Mouse (Mus musculus) MEL (cell line): ENCODE data around the gene Uprt. TPM values are rescaled to one million over a fixed set of nuclear protein-coding genes. Genes with fewer than 3 reads are reported as not detected.

ENCODE experiments used
- DNase-seq: peaks from one replicate; pipeline ENCODE4 v3.0.0; 2011; ENCODE audit warnings: low read depth, low spot score
- H3K27ac ChIP-seq: 2 replicates; pipeline ENCODE4 v1.5.1; 2012; ENCODE audit warnings: low read depth, mild to moderate bottlenecking, control low read depth, low read length, moderate library complexity; ENCODE audit not compliant: control insufficient read depth
- H3K27me3 ChIP-seq, 2 experiments: fragments of 150-350 bp in 1 of 2; sonication (generic) in 1 of 2; 2 replicates each; pipeline ENCODE4 v1.6.1; 2012; ENCODE audit warnings: low read length in 2 of 2, mild to moderate bottlenecking in 2 of 2, improper control_type of control experiment in 1 of 2, moderate library complexity in 1 of 2; ENCODE audit not compliant: insufficient read depth in 2 of 2, control insufficient read depth in 1 of 2
- H3K36me3 ChIP-seq, 2 experiments: 2 replicates each; pipeline ENCODE4 v1.6.1; 2012 to 2014; ENCODE audit warnings: low read length in 2 of 2, improper control_type of control experiment in 1 of 2, inconsistent platforms in 1 of 2, mild to moderate bottlenecking in 1 of 2; ENCODE audit not compliant: insufficient read depth in 2 of 2, control insufficient read depth in 1 of 2
- H3K4me1 ChIP-seq, 2 experiments: fragments of 150-350 bp in 1 of 2; sonication (generic) in 1 of 2; 2 replicates each; pipeline ENCODE4 v1.6.1; 2012; ENCODE audit warnings: low read length in 2 of 2, improper control_type of control experiment in 1 of 2, mild to moderate bottlenecking in 1 of 2; ENCODE audit not compliant: insufficient read depth in 2 of 2, control insufficient read depth in 1 of 2
- H3K4me3 ChIP-seq, 2 experiments: fragments of 150-350 bp in 1 of 2; sonication (generic) in 1 of 2; 2 replicates each; pipeline ENCODE4 v1.5.1; 2012; ENCODE audit warnings: low read depth in 2 of 2, low read length in 2 of 2, mild to moderate bottlenecking in 2 of 2, moderate library complexity in 2 of 2, control low read depth in 1 of 2, improper control_type of control experiment in 1 of 2; ENCODE audit not compliant: control insufficient read depth in 1 of 2, insufficient read depth in 1 of 2
- H3K79me2 ChIP-seq: 2 replicates; pipeline ENCODE4 v1.6.1; 2012; ENCODE audit warnings: mild to moderate bottlenecking, low read length, moderate library complexity; ENCODE audit not compliant: control insufficient read depth, poor library complexity, insufficient read depth
- H3K9ac ChIP-seq: 2 replicates; pipeline ENCODE4 v1.6.1; 2012; ENCODE audit warnings: low read depth, mild to moderate bottlenecking, control low read depth, low read length, moderate library complexity; ENCODE audit not compliant: control insufficient read depth, poor library complexity, severe bottlenecking
- H3K9me3 ChIP-seq: fragments of 150-350 bp; sonication (generic); replicated peaks from 2 replicates; pipeline ENCODE4 v1.6.1; 2012; ENCODE audit warnings: mild to moderate bottlenecking, low read length, improper control_type of control experiment, moderate library complexity; ENCODE audit not compliant: insufficient read depth
- CHD1 ChIP-seq: IDR thresholded peaks from 2 replicates; pipeline ENCODE4 v1.6.1; 2012; ENCODE audit warnings: low read depth, mild to moderate bottlenecking, inconsistent platforms, low read length, improper control_type of control experiment
- CHD2 ChIP-seq: IDR thresholded peaks from 2 replicates; pipeline ENCODE4 v1.6.1; 2011; ENCODE audit warnings: low read length, improper control_type of control experiment
- EP300 ChIP-seq, 2 experiments: IDR thresholded peaks; 2 replicates each; pipeline ENCODE4 v1.6.1; 2011; ENCODE audit warnings: improper control_type of control experiment in 2 of 2, low read length in 2 of 2, low read depth in 1 of 2, mild to moderate bottlenecking in 1 of 2
- GATA1 ChIP-seq: IDR thresholded peaks from 2 replicates; pipeline ENCODE4 v1.6.1; 2011; ENCODE audit warnings: low read depth, low read length, improper control_type of control experiment
- HCFC1 ChIP-seq: IDR thresholded peaks from 2 replicates; pipeline ENCODE4 v1.6.1; 2012; ENCODE audit warnings: low read depth, mild to moderate bottlenecking, inconsistent platforms, low read length, improper control_type of control experiment, moderate library complexity
- KAT2A ChIP-seq: conservative IDR thresholded peaks from 2 replicates; pipeline ENCODE4 v1.6.1; 2012; ENCODE audit warnings: low read depth, low read length, improper control_type of control experiment, inconsistent platforms
- MAX ChIP-seq: IDR thresholded peaks from 2 replicates; pipeline ENCODE4 v1.6.1; 2011; ENCODE audit warnings: low read length, improper control_type of control experiment
- MXI1 ChIP-seq: IDR thresholded peaks from 2 replicates; pipeline ENCODE4 v1.6.1; 2011; ENCODE audit warnings: mild to moderate bottlenecking, low read depth, low read length, improper control_type of control experiment
- MYC ChIP-seq: IDR thresholded peaks from 2 replicates; pipeline ENCODE4 v1.6.1; 2011; ENCODE audit warnings: low read depth, mild to moderate bottlenecking, low read length, improper control_type of control experiment, moderate library complexity
- NRF1 ChIP-seq: IDR thresholded peaks from 2 replicates; pipeline ENCODE4 v1.6.1; 2014; ENCODE audit warnings: low read depth, mild to moderate bottlenecking, inconsistent platforms, low read length, improper control_type of control experiment, moderate library complexity; ENCODE audit not compliant: poor library complexity, insufficient read depth, severe bottlenecking
- POLR2A ChIP-seq, 2 experiments: IDR thresholded peaks; 2 replicates each; pipeline ENCODE4 v1.6.1; 2011 to 2012; ENCODE audit warnings: low read length in 2 of 2, mild to moderate bottlenecking in 2 of 2, control low read depth in 1 of 2, improper control_type of control experiment in 1 of 2, low read depth in 1 of 2, moderate library complexity in 1 of 2; ENCODE audit not compliant: control insufficient read depth in 1 of 2, insufficient read depth in 1 of 2, poor library complexity in 1 of 2
- POLR2AphosphoS2 ChIP-seq: IDR thresholded peaks from 2 replicates; pipeline ENCODE4 v1.6.1; 2011; ENCODE audit warnings: low read length, improper control_type of control experiment
- SIN3A ChIP-seq: IDR thresholded peaks from 2 replicates; pipeline ENCODE4 v1.6.1; 2012; ENCODE audit warnings: low read length, improper control_type of control experiment, inconsistent platforms
- UBTF ChIP-seq: IDR thresholded peaks from 2 replicates; pipeline ENCODE4 v1.6.1; 2012; ENCODE audit warnings: low read depth, mild to moderate bottlenecking, inconsistent platforms, low read length, improper control_type of control experiment, moderate library complexity, borderline replicate concordance; ENCODE audit not compliant: insufficient read depth
- ZC3H11A ChIP-seq: IDR thresholded peaks from 2 replicates; pipeline ENCODE4 v1.6.1; 2012; ENCODE audit warnings: low read depth, mild to moderate bottlenecking, inconsistent platforms, low read length, improper control_type of control experiment
- polyA plus RNA-seq, 2 experiments: library from polyadenylated mRNA; stranded (reverse) in 1 of 2; unstranded in 1 of 2; fragments of >175 nt in 1 of 2; fragments of >200 nt in 1 of 2; gene quantifications; 2 replicates each; pipeline versions ENCODE4 v1.2.1 to v1.2.4; 2012; ENCODE audit warnings: low replicate concordance in 2 of 2, low read depth in 1 of 2; ENCODE audit not compliant: insufficient read length in 2 of 2, insufficient read depth in 1 of 2, missing spikeins in 1 of 2
- total RNA-seq: library from RNA; depleted of rRNA; stranded (reverse); fragments of 300-350 nt; gene quantifications from 2 replicates; pipeline ENCODE4 v1.2.3, GENCODE M21; 2012; rRNA removed

Uprt gene
- total RNA-seq, result 7.1 and 7.2 TPM in 2 replicates
- 1 to 10 TPM in 1 of 2 experiments, not detected in 1; 4.4 TPM for polyA plus RNA-seq

DNA sequence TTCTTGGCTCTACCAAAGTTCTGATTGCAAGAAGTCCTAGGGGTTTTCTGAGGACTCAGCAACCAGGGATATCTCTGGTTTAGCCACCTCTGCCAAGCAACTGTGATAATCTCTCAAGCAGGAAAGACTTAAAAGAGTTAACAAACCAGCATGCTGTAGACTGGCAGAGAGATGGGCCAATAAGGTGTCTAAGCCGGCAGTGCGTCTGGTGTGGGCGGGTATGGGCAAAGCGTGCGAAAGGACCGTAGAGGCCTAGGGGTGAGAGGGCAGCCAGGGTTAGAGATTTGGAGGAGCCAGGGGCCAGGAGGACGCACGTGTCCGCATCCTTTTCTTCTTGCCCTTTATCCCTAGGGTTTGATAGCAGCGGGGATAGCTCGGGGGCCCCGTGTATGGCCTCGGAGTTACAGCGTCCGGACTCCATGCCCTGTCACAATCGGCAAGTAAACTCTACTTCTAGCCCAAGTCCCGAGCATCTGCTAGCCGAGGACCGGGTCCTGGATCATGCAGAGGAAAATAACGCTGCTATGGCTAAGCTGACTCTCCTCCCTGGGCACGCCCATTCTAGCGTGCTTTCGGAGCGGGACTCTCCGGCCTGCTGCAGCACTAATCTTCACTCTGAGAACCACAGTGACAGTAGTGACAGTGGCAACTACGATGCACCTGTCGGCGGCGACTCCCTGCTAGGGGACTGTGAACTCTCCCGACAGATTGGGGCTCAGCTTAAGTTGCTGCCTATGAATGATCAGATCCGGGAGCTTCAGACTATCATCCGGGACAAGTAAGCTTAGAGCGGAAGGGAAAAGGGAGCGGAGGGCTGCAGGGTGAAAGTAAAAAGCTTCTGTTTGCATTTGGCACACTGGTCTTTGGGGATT is at the start of gene Uprt:
Gene Uprt (plus strand): TSS at position 247 of the 872 bp plus-strand sequence.
- peak within 1 kb of the TSS; percentile 60 for H3K27ac ChIP-seq
- H3K79me2 ChIP-seq, result peaks cover 4% of the 10 kb centered on the region
- peak within 1 kb of the TSS; percentile 80 for H3K9ac ChIP-seq
- H3K9me3 ChIP-seq, result no peaks in the 10 kb centered on the region
- DNase-seq, result peak; percentile 91
- no peaks in the 10 kb centered on the region for H3K27me3 ChIP-seq
- peaks cover 0 to 4% of the 10 kb centered on the region in 2 experiments; a peak in 2 of 4 replicates for H3K36me3 ChIP-seq
- H3K4me3 ChIP-seq, result peak within 1 kb of the TSS; percentile 78 to 81
- H3K4me1 ChIP-seq, result peaks cover 0 to 6% of the 10 kb centered on the region in 2 experiments; a peak in 2 of 4 replicates
- peak; percentile 41 for TF ChIP-seq MYC
- TF ChIP-seq CHD1, result no peak
- TF ChIP-seq ZC3H11A, result no peak
- peak; percentile 33 to 59; a peak in 1 of 4 replicates for TF ChIP-seq POLR2A (IDR thresholded peaks at IDR 0.05; ENCODE audit: control insufficient read depth in 1 of 2, insufficient read depth in 1 of 2, low read depth in 1 of 2, low read length in 2 of 2, poor library complexity in 1 of 2)
- no peak for TF ChIP-seq NRF1
- peak; percentile 77 for TF ChIP-seq SIN3A
- peak; percentile 12 for TF ChIP-seq MAX
- 0 out of 4 replicates have a peak, but pooled peaks of 1 of the 2 experiments have one; percentile 11 for TF ChIP-seq EP300 (IDR thresholded peaks at IDR 0.05; ENCODE audit: low read depth in 1 of 2, low read length in 2 of 2)
- peak; percentile 57 for TF ChIP-seq MXI1
- peak; percentile 74 for TF ChIP-seq HCFC1
- TF ChIP-seq GATA1, result peak; percentile 53; the same call in 1 of the 2 replicates

DNA sequence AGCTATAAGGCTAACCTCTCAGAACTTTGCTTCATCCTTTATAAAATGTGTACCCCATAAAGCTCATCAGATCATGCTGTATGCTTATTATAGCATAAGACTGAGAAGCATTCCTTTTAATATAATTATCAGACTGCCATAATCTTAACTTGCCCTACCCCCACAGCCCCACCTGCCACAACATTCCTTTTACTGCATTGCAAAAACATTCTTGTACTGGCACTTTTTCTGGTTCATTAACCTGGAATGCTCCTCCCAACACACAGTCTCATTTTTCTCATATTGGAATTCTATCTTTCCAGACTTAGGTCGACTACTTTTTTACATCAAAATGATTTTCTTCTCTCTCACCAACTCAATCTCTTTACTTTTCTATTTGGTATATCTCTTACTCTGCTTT is 49.2 kb upstream of the Uprt start:
- TF ChIP-seq KAT2A (no peak), UBTF (no peak), CHD2 (no peak), MAX (no peak), POLR2AphosphoS2 (no peak)
- H3K79me2 ChIP-seq, result no peaks in the 10 kb centered on the region
- no peaks in the 10 kb centered on the region for H3K27me3 ChIP-seq
- no peak for DNase-seq
- no peaks in the 10 kb centered on the region for H3K36me3 ChIP-seq
- H3K4me1 ChIP-seq, result no peaks in the 10 kb centered on the region
- H3K4me3 ChIP-seq, result no peak overlapping the region
- no peak overlapping the region for H3K9ac ChIP-seq
- H3K9me3 ChIP-seq, result no peaks in the 10 kb centered on the region
- H3K27ac ChIP-seq, result no peak overlapping the region
